Mouse (Mus musculus) neural tube, embryonic 11.5 days (tissue): ENCODE data around the gene Tbc1d1. TPM values are rescaled to one million over a fixed set of nuclear protein-coding genes. Genes with fewer than 3 reads are reported as not detected.

ENCODE experiments used
- ATAC-seq: fragments of 200-750 bp; cut with Nextera tagmentation; 2 replicates; pipeline ENCODE4 v1.8.0; 2017; ENCODE audit warnings: moderate number of reproducible peaks, mild to moderate bottlenecking, moderate TSS enrichment, moderate library complexity; ENCODE audit not compliant: insufficient read depth, low FRiP score, low TSS enrichment
- DNase-seq: peaks from one replicate; pipeline ENCODE4 v3.0.0-alpha.2; 2015; ENCODE audit warnings: low spot score
- H3K27ac ChIP-seq: fragments of 300-500 bp; sonication (generic); 2 replicates; pipeline ENCODE4 v1.5.1; 2014; ENCODE audit warnings: low read depth, mild to moderate bottlenecking, low read length
- H3K27me3 ChIP-seq: fragments of 300-500 bp; sonication (generic); 2 replicates; pipeline ENCODE4 v1.6.1; 2014; ENCODE audit warnings: mild to moderate bottlenecking, low read length, mixed read lengths; ENCODE audit not compliant: control insufficient read depth, insufficient read depth
- H3K36me3 ChIP-seq: fragments of 300-500 bp; sonication (generic); 2 replicates; pipeline ENCODE4 v1.6.1; 2014; ENCODE audit warnings: mild to moderate bottlenecking, low read length, moderate library complexity, mixed read lengths; ENCODE audit not compliant: control insufficient read depth, insufficient read depth
- H3K4me1 ChIP-seq: fragments of 300-500 bp; sonication (generic); 2 replicates; pipeline ENCODE4 v1.6.1; 2014; ENCODE audit warnings: low read length, mixed read lengths; ENCODE audit not compliant: control insufficient read depth, insufficient read depth
- H3K4me2 ChIP-seq: fragments of 300-500 bp; sonication (generic); 2 replicates; pipeline ENCODE4 v1.6.1; 2014; ENCODE audit warnings: low read depth, mild to moderate bottlenecking, moderate library complexity
- H3K4me3 ChIP-seq: fragments of 300-500 bp; sonication (generic); 2 replicates; pipeline ENCODE4 v1.5.1; 2014; ENCODE audit warnings: low read depth, low read length
- H3K9ac ChIP-seq: fragments of 300-500 bp; sonication (generic); 2 replicates; pipeline ENCODE4 v1.6.1; 2014; ENCODE audit warnings: mild to moderate bottlenecking, low read length
- H3K9me3 ChIP-seq: fragments of 300-500 bp; sonication (generic); 2 replicates; pipeline ENCODE4 v1.6.1; 2016; ENCODE audit warnings: low read length; ENCODE audit not compliant: control insufficient read depth
- WGBS: fragments of 180-500 bp; shearing (Covaris S2); extraction: QIAGEN DNeasy Blood & Tissue Kit; methylation state at CpG from one replicate; pipeline ENCODE4 v1.1.7; 2014; 5-methylcytosine and 5-hydroxymethylcytosine counted together
- polyA plus RNA-seq: library from polyadenylated mRNA; unstranded; fragments of >200 nt; fragmentation: Nextera tagmentation; extraction: Ambion mirVana; gene quantifications from 2 replicates; pipeline ENCODE4 v1.2.1, GENCODE M21; 2014

Gene Tbc1d1
- polyA plus RNA-seq, 1 experiment from 2014 or later = 32.4 TPM

DNA sequence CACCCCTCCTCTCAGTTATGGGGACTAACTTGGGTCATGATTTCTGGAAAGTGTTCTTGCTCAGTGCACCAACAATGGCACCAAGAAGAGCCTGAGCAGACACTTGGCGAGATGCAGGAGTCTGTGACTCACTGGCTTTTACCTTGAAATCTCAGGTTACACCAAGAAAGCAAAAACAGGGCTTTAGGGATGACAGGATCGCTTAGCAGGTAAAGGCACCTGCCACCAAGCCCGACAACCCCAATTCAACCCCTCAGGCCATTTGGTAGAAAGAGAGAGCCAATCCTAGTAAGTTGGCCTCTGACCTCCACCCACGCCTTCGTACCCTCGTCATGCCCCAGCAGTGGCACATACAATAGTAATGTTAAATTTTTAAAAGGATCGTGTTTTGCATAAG is 62.5 kb downstream of the Tbc1d1 start:
- no peaks in the 10 kb centered on the region for H3K36me3 ChIP-seq
- no peak overlapping the region for H3K4me2 ChIP-seq
- WGBS = 76% methylated on average over 7 of the region's 7 CpGs
- H3K27ac ChIP-seq = no peak overlapping the region
- ATAC-seq = no peak
- H3K9me3 ChIP-seq = no peaks in the 10 kb centered on the region
- H3K27me3 ChIP-seq = no peaks in the 10 kb centered on the region
- no peaks in the 10 kb centered on the region for H3K4me1 ChIP-seq
- no peak for DNase-seq
- H3K4me3 ChIP-seq = no peak overlapping the region
- no peak overlapping the region for H3K9ac ChIP-seq

DNA sequence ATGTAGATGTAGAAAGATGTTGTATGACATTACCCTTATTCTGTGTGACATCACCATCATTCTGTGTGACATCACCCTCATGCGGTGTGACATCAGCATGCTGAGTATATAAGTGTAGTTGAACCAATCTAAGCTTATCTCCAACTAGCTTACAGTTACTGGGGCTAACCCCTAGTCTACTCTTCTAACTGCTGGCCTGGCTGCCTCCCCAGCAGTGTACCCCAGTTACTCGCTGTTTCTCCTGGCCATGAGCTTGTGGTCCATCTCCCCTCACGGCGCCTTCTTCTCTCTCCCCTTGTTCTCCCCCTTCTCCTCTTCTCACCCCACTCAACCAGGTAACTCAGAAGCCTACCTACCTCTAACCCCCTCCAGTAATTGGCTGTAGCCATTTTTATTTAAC is 64.7 kb downstream of the Tbc1d1 start:
- Histone ChIP-seq H3K4me2 (no peak overlapping the region), H3K4me3 (no peak overlapping the region), H3K36me3 (no peaks in the 10 kb centered on the region), H3K27me3 (no peaks in the 10 kb centered on the region), H3K27ac (no peak overlapping the region), H3K9me3 (no peaks in the 10 kb centered on the region), H3K4me1 (no peaks in the 10 kb centered on the region), H3K9ac (no peak overlapping the region)
- 94% methylated on average over 4 of the region's 4 CpGs for WGBS
- no peak for DNase-seq
- ATAC-seq = no peak

DNA sequence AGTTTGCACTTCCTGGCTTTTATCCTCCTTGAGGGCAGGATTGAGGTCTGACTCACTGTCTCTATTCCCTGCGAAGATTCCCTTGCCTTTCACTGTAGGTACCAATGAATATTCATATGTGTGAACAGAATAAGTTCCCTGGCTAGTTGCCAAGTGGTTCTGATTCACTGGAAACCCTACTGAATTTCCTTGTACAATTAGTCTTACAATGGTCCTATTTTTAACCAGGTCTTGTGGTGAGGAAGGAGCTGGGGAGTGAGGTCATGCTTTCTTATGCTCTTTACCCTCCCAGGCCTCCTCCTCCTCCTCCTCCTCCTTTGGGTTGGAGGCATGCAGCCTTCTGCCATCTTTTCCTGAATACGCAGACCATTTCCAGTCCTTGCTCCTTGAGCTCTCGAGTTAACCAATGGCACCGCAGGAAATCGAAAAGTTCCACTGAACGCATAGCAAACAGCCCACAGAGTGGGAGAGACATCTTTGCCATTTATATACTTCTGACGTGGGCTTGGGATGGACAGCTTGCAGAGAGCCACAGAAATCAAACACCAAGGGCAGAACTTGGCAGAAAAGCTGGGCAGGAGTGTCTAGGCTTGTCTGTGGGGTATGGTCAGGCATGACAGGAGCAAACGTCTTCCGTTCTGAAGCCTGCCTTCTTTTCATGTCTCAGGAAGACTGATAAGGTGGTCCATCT is 68.8 kb downstream of the Tbc1d1 start:
- Histone ChIP-seq H3K9me3 (no peaks in the 10 kb centered on the region), H3K36me3 (no peaks in the 10 kb centered on the region), H3K27me3 (no peaks in the 10 kb centered on the region), H3K27ac (no peak overlapping the region), H3K9ac (no peak overlapping the region), H3K4me1 (no peaks in the 10 kb centered on the region), H3K4me3 (no peak overlapping the region), H3K4me2 (no peak overlapping the region)
- DNase-seq = no peak
- ATAC-seq = peak; percentile 42; the same call in 1 of the 2 replicates
- WGBS = 85% methylated on average over 9 of the region's 9 CpGs

DNA sequence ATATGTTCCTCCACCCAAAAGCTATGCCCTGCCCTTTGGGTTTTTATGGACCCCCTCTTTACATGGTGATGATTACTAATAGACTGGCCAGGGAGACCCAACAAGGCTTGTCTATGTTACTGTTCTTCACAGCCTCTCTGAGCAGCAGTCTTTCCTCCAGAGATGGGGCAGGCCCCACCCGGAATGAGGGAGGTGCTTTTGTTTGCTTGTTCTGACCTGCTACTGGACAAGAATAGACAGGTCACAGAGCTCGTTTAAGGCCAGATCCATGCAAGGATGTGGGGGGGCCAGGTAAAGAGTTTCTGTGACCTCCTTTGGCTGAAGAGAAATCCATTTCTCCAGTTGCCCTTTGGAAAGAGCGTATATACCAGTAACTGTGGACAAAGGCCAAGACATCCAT is 72.1 kb downstream of the Tbc1d1 start:
- 0 out of 2 replicates have a peak, but pooled peaks cover 4% of the 10 kb centered on the region for H3K4me1 ChIP-seq
- ATAC-seq (no peak), DNase-seq (no peak)
- H3K36me3 ChIP-seq = no peaks in the 10 kb centered on the region
- no peaks in the 10 kb centered on the region for H3K27me3 ChIP-seq
- H3K9me3 ChIP-seq = no peaks in the 10 kb centered on the region
- H3K9ac ChIP-seq = no peak overlapping the region
- H3K4me2 ChIP-seq = no peak overlapping the region
- no peak overlapping the region for H3K27ac ChIP-seq
- no peak overlapping the region for H3K4me3 ChIP-seq
- WGBS = 81% methylated on average over 3 of the region's 3 CpGs

DNA sequence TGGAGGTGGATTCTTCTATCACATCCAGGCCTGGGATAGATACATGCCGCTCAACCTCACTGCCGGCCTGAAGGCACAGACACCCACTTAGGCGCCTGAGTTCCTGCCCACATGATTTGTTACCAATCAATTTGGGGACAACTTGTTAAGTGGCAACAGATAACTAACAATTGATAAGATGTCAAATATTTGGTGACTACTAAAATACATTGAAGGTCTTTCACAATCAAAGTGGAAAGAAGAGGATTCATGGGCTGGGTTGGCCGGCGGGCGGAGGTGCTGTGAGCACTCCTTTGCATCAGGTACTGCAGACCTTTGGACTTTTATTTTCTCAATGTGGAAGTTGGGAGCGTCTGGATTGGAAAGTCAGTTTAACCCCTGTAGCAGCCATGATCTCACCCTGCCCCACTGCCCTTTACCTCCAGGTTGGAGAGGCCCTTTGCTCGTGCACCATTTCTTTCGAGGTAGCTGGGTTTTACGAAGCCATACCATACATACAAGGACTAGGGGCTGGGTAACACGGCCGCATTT is 73.3 kb downstream of the Tbc1d1 start:
- DNase-seq (peak; percentile 17), ATAC-seq (0 out of 2 replicates have a peak, but pooled peaks have one; percentile 1)
- Histone ChIP-seq H3K27me3 (no peaks in the 10 kb centered on the region), H3K9ac (peak overlapping the region; percentile 68), H3K4me2 (peak overlapping the region; percentile 79), H3K4me1 (peaks cover 6% of the 10 kb centered on the region; the same call in 1 of the 2 replicates), H3K4me3 (peak overlapping the region; percentile 59), H3K36me3 (no peaks in the 10 kb centered on the region), H3K27ac (no peak overlapping the region), H3K9me3 (no peaks in the 10 kb centered on the region)
- 44% methylated on average over 12 of the region's 12 CpGs for WGBS

DNA sequence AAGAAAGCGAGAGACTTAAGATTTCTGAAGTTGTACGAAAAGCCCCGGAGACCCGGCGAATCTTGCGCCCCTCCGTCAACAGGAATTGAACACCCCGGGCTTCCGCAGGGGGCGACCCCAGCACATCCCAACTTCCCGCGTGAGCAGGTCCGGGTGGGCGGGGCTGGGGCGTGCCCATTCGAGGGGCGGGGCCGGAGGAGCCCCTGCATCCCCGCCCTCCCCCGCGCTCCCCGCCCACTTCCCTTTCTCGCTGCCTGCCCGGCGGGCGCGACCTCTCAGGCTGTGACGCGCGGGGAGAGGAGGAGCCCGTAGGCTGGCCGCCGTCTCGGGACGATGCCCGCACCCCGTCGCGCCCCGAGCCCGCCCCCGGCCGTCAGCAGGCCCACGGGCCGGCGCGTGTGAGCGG is 74.0 kb downstream of the Tbc1d1 start:
- DNase-seq (peak; percentile 96), ATAC-seq (peak; percentile 90)
- Histone ChIP-seq H3K4me3 (peak overlapping the region; percentile 59), H3K27me3 (no peaks in the 10 kb centered on the region), H3K9ac (peak overlapping the region; percentile 68), H3K9me3 (no peaks in the 10 kb centered on the region), H3K4me1 (peaks cover 10% of the 10 kb centered on the region; the same call in 1 of the 2 replicates), H3K4me2 (peak overlapping the region; percentile 79), H3K36me3 (no peaks in the 10 kb centered on the region), H3K27ac (no peak overlapping the region)
- under 1% methylated on average over 28 of the region's 48 CpGs for WGBS

DNA sequence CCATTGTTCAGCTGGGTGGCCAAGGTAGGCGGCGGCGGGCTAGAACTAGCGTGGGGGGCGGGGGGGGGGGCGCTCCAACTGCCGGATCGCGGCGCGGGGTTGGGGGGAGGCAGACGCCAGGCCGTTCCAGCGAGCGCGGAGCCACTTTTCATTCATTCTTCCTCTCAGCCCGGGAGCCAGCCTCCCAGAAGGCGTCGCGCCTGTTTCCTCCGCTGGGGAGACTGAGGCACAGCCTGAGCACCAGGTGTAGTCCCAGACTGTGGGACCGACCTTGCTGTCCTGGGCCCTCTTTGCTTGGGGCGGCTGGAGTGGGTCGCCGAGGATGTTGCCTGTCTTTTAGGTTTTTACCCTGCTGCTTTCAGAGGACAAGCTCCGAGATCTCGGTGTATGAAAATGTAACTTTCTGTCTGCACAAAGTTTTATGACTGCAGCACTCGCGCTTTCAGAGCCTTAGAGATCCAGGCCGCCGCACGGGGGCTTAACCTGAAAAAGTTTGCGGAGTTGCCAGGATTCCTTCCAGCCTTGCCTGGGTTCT is 74.5 kb downstream of the Tbc1d1 start:
- DNase-seq (peak; percentile 42), ATAC-seq (peak; percentile 75)
- Histone ChIP-seq H3K4me2 (peak overlapping the region; percentile 79), H3K36me3 (no peaks in the 10 kb centered on the region), H3K9ac (peak overlapping the region; percentile 68), H3K27ac (no peak overlapping the region), H3K4me3 (peak overlapping the region; percentile 59), H3K27me3 (no peaks in the 10 kb centered on the region), H3K9me3 (no peaks in the 10 kb centered on the region), H3K4me1 (peaks cover 10% of the 10 kb centered on the region; the same call in 1 of the 2 replicates)
- under 1% methylated on average over 30 of the region's 33 CpGs for WGBS

DNA sequence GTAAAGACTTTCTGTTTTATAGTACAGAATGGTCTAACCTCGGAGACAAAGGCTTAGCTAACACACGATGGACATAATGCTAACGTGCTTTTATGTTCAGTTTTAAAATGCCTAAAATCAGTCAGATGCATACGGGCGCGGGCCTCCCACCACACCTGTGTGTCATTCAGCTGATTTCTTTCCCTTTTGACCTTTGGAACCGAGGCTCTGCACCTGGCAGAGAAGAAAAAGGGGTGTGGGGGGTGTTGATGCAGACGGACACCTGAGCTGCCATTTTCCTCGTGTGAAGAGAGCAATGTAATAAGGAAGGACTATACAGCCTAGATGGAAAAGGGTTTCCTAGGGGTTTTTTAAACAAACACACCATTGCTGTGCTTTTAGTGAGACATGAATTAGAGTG is 76.8 kb downstream of the Tbc1d1 start:
- no peak overlapping the region for H3K4me2 ChIP-seq
- DNase-seq = no peak
- no peaks in the 10 kb centered on the region for H3K27me3 ChIP-seq
- no peak overlapping the region for H3K4me3 ChIP-seq
- H3K9me3 ChIP-seq = no peaks in the 10 kb centered on the region
- ATAC-seq = no peak
- no peak overlapping the region for H3K9ac ChIP-seq
- no peaks in the 10 kb centered on the region for H3K36me3 ChIP-seq
- no peak overlapping the region for H3K27ac ChIP-seq
- peaks cover 10% of the 10 kb centered on the region; the same call in 1 of the 2 replicates for H3K4me1 ChIP-seq
- 81% methylated on average over 9 of the region's 9 CpGs for WGBS
